Mouse (Mus musculus) common myeloid progenitor, adult 5-6 weeks (primary cell): ENCODE measurements around the gene Flywch2. TPM values are rescaled to one million over a fixed set of nuclear protein-coding genes. Genes with fewer than 3 reads are reported as not detected.

Source experiments
- ATAC-seq: replicated peaks from 2 replicates; pipeline ENCODE4 v1.8.0; 2016; ENCODE audit warnings: low read depth, mild to moderate bottlenecking, moderate TSS enrichment, inconsistent platforms; ENCODE audit not compliant: poor library complexity, severe bottlenecking
- total RNA-seq: library from RNA; stranded (forward); fragments of 200-1000, 187-1606 nt; gene quantifications from 2 replicates; pipeline ENCODE4 v1.2.3, GENCODE M21; 2017

The Flywch2 gene
- total RNA-seq, result 0.46 and 4.6 TPM in 2 replicates

DNA sequence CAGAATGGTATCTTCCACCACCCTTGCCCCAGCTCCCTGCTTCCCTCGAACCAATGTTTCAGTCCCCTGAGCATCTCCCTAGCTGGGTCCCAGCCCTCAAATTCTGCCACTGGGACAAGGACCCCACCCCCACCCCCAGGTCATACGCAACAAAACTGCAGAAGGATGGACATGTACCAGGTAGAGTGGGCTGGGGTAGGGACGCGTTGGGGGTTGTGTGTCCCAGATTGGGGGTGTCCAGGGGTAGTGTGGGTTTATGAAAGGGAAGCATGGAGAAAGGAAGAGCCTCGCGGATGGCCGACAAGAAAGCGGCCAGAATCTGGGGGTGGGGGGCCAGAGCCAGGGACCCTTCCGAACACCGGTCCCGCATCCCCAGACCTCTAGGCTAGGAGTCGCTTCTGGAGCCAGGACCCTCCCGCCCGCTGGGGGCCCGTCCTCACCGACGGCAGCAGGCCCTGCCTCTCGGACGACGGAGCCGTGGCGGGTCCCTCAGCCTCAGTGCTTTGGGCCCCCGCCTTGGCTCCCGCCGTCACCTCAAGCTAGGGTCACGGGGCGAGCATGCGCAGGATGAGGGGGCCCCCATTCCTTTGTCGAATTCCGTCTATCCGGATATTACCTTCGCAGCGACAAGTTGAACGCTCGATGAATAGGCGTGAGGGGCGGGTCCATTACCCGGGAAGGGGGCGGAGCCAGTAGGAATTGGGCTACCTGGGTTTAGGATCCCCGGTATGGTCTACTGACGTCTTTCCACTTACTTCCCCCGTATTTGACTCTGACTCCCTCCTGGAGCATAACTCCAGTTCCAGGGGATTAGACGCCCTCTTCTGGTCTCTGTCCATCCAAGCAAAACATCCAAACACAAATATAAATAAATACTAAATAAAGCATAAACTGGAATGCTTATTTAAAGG is at the start of gene Flywch2:
Gene Flywch2 (minus strand): TSS at position 521 of the 911 bp plus-strand sequence.
- peak; percentile 76 for ATAC-seq

DNA sequence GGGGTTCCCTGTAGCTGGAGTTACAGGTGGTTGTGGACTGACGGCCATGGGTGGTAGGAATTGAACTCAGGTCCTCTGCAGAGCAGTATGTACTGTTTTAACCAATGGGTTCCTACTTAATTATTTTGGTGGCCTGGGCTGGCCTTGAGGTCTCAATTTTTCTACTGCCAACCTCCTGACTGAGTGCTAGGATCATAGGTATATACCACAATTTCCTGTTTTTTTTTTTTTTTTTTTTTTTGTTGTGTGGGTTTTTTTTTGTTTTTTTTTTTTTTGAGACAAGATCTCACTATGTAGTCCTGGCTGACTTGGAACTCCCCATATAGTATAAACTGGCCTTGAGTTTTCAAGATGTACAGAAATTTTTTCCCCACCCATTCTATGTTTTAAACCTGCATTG is 45.3 kb upstream of the Flywch2 start:
- no peak for ATAC-seq

DNA sequence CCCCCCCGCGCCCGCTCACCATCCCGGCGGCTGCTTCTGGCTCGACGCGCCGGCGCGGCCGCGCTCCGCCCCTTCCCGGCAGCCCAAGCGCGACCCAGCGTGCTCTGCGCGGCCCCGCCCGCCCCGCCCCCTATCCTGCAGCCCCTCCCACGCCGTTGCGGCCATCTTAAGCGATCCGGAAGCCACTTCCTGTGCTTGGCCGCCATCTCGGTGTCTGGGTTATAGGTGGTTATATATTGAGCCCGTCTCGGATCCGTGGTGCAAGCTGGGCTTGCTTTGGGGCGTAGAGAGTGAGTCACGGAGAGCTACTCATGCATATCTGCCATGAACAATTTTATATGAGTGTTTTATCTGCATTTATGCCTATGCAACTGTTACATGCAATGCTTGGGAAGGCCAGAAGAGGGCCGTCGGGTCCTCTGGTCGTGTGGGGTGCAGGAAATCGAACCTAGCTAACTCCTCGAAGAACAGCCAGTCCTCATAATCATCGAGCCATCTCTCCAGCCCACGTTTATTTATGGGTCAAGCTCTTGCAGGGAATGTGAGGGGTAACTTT is 43.3 kb upstream of the Flywch2 start, which contains the start of gene Elob:
Gene Elob (minus strand): TSS at position 73 of the 556 bp plus-strand sequence.
- ATAC-seq, result peak; percentile 85

DNA sequence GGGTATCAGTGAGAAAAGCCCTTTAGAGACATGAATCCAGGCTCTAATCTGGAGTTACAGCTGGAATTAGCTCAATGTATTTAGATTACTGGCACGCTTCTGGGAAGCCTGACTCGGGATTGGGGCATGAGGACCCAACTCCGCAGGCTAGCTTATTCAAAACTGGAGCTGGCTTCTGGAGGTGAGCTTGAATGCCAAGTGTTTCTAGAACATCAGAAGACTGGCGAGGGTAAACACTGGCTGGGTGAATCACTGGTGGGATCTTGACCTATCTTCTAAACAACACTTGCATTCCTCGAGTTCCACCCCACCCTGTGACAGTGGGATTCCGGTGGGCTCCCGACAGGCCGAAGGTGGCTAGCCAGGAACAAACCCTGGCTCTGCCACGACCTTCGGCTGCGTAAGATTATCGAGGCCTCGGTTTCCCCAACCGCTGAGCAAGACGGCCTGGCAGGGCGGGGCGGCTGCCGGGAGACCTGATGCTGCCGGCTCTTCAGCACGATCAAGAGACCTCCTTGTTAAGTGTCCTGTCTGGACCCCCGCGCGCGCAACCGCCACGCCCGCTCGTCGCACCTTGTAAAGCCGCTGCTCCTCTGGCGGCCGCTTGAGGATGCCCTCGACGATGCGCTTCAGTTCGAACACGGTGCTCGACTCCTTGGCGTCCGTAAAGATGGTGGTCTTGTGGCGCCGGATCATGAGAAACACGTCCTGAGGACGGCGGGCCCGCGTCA is 42.6 kb upstream of the Flywch2 start:
- ATAC-seq, result peak; percentile 39

DNA sequence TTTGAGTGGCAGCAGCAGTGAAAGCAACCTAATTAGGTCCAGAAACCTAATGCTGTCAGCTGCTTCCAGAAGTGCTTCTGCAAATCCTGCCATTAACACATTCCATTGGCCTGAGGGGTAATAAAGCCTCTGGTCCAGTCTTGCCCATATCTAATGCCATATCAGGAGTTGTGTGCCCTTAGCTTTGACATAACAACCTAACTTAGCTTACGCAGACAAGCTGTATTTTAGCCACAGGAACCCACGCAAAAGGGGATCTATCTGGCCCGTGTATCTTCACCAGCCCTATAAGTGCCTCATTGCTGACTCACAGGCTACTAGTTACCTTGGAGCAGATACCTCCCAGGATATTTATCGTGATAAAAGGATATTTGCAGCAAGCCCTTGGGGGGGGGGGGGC is 39.7 kb upstream of the Flywch2 start:
- ATAC-seq, result no peak

DNA sequence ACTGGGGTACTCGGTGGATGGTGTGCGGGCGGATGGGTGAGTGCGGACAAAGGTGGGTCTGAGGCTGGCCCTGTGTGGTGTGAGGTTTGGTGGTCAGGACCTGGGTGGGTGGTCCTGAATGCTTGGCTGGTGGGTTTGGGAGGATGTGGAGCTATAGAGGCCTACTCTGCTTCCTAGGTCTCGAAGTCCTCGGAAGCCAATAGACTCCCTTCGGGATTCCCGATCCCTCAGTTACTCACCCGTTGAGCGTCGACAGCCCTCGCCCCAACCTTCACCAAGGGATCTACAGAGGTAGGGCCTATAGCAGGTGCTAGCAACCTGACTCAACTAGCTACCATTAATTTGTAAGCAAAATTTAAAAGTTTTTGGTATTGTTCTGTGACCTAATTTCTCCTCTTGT is 37.7 kb upstream of the Flywch2 start:
- no peak for ATAC-seq

DNA sequence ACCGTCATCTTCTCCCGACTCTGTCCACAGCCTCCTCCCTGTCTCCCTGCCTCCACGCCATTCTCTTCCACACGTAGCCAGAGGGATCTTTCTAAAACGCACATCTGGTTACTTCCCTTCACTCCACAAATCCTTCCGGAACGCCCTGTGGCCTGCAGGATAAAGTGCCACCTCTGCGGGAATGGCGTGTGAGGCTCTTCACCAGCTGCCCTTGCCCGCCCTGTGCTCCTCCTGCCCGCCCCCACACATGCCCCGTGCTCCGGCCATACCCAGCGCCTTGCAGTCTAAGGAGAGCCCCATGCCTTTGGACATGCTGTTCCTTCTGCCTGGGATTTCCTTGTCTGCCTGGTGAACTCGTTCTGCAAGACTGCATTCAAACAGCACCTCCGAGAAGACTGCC is 37.1 kb upstream of the Flywch2 start:
- ATAC-seq, result no peak

DNA sequence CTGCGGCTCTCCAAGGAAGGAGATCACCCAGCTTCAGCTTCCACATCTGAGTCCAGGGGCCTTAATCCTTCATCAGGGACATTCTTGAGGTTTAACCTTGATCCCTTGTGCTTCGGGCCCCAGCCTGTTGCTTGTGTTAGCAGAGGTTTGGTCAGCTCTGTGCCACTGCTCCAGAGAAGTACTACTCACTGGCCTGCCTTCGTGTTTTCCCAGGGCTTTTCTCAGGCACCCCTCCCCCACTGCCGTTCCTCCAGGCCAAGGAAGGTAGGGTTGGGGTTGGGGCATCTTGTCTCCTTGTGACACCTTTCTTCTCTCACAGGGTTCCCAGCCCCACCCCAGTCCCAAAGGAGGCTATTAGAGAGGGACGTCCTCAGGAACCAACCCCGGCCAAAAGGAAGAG is 36.2 kb upstream of the Flywch2 start:
- ATAC-seq, result no peak

DNA sequence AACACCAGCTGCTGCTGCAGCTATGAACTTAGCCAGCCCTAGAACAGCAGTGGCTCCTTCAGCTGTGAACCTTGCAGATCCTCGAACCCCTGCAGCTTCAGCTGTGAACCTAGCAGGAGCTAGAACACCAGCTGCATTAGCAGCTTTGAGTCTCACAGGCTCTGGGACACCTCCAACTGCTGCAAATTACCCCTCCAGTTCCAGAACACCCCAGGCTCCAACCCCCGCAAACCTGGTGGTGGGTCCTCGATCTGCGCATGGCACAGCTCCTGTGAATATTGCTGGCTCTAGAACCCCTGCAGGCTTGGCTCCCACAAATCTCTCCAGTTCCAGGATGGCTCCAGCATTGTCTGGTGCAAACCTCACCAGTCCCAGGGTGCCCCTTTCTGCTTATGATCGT is 34.9 kb upstream of the Flywch2 start:
- no peak for ATAC-seq

DNA sequence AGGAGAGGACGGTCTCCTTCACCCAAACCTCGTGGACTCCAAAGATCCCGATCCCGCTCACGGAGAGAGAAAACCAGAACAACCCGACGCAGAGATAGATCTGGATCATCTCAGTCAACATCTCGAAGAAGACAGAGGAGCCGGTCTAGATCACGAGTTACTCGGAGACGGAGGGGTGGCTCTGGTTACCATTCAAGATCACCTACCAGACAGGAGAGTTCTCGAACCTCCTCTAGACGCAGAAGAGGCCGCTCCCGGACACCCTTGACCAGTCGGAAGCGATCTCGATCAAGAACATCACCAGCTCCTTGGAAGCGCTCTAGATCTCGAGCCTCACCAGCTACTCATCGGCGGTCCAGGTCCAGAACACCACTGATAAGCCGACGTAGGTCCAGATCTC is 33.4 kb upstream of the Flywch2 start:
- ATAC-seq, result no peak

DNA sequence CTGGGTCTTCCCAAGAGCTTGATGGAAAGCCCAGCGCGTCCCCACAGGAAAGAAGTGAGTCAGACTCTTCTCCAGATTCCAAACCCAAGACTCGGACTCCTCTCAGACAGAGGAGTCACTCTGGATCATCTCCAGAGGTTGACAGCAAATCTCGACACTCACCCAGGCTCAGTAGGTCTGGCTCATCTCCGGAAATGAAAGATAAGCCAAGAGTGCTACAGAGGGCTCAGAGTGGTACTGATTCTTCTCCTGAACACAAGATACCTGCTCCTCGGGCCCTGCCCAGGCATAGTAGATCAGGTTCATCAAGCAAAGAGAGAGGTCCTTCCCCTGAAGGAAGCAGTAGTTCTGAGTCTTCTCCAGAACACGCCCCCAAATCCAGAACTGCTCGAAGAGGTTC is 32.7 kb upstream of the Flywch2 start:
- ATAC-seq, result no peak

DNA sequence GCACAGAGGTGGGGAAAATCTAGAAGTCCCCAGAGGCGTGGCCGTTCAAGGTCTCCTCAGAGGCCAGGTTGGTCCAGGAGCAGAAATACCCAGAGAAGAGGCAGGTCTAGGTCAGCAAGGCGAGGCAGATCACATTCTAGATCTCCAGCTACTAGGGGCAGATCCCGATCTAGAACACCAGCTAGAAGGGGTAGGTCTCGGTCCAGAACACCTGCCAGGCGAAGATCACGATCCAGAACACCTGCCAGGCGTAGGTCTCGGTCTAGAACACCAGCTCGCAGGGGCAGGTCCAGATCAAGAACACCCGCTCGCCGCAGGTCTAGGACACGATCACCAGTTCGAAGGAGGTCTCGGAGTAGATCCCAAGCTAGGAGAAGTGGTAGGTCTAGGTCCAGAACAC is 29.8 kb upstream of the Flywch2 start:
- ATAC-seq, result no peak

DNA sequence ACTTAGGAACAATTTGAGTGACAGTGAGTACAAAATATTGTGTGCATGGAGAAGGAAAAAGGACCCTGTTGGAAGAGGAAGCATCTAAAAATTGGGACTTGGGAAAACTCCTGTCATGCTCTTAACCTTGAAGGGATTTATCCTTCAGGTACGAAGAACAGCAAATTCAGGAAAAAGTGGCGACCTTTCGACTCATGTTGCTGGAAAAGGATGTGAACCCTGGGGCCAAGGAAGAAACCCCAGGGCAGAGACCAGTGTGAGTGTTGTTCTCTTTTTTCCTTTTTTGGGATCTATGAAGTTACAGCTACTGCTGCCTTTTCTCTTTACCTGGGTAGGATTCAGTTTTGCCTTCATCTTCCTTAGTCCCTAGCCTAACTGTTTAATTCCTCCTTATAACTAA is 22.0 kb upstream of the Flywch2 start:
- no peak for ATAC-seq

DNA sequence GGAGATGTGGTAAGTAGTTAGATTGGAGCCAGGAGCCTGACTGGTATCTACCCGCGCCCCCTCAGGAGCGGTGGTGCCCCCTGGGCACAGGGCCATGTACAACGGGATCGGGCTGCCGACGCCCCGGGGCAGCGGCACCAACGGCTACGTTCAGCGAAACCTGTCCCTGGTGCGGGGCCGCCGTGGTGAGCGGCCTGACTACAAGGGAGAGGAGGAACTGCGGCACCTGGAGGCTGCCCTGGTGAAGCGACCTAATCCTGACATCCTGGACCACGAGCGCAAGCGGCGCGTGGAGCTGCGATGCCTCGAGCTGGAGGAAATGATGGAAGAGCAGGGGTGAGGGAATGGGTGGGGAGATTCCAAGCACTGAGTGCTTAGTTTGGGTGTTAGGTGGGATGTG is 21.0 kb upstream of the Flywch2 start:
- no peak for ATAC-seq

DNA sequence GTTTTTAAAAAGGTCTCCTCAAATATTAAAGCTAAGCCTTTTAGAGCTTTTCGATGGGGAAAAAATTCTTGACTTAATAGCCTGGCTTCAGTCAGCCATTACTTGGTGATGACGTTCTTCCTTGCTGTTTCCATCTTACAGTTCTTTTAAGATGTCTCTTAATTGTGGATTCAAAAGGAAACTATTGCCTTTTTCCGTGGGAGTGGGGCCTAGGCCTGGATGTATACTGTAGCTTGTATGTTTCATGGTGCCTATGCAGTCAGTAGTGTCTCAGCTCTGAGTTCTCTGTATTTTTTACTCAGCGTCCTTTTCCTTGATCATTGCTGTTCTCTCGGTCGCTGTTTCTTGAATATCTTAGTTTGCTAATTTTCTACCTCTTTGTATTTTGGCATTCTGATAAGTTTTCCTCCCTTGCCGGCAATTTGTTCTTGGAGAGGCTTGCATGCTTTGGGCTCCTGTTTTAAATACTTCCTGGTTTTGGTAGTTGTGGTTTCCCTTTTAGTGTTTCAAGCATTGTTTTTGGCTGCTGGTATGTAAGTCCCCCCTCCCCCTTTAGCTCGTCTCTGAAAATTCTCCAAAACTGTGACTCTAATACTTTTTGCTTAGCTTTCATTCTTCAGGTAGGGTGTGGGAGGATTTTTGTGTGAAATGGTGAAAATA is 18.7 kb upstream of the Flywch2 start:
- ATAC-seq, result no peak

DNA sequence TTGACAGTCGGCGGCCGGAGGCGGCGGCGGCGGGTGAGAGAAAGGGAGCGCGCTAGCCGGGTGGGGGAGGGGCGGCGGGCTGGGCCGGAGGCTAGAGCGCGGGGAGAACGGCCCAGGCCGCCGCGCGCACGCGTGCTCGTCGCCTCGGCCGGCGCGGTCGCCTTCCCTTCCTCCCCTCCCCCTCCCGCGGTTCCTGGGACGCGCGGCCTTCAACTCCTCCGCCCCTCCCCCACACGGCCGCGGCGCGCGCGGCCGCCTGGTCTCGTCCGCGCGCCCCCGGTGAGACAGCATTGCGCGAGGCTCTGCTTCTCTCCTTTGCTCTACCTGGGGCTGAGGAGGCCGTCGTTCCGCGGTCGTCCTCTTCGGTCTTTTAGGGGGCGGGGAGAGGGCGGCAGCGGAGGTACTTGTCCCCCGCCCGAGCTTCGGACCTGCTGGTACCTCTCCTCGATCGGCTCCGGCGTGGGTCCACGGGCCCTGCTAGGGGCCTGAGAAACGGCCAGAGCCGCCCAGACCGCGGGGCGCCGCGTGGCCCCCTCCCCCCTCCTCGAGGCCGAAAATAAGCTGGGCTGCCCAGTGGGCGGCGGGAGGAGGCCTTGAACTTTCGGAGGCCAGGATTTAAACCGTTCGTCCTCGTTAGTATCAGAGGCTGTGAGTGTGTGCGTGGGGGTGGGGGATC is 17.6 kb upstream of the Flywch2 start:
- peak; percentile 9; the same call in 1 of the 2 replicates for ATAC-seq

DNA sequence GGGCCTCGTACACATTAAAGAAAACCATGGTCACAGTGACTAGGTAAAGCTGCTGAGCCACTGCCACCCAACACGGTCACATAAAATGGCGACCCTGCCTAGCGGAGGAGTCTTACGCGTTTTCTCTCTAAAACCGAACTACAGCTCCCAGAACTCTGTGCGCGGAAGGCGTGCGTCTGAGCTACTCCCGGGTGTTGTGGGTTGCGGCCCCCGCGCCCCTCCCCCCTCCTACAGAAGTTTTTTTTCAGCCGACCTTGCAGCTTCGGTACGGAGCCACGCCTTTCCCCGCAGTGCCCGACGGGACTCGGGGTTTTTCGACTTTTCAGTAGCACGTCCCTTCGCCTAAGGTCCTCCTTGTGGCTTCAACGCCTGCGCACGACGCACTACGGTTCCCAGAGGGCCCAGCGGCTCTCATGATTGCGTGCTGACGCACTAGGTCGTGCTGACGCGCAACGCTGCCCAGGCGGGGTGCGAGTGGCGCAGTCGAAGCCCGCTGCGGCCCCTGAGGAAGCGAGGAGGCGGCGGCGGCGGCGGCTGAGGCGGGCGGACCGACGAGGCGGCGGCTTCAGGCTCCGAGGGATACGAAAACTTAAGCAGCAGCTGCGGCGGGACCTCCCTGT is 17.0 kb upstream of the Flywch2 start:
- peak; percentile 95 for ATAC-seq

DNA sequence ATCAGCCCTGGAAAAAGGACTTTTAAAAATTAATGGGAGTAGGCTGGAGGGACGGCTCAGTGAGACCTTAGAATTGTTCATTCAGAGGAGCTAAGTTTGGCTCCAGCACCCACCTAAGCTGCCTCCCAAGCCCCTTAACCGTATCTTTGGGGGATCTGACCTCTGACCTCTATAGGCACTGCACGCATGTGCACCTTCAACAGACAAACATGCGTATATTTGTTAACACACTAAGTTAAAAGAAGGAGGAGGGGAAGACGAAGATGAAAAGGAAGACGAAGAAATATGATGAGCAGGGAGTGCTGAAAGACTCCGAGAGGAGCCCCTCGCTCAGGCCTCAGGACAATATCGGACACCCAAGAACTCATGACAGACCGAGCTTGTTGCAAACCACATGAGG is 15.7 kb upstream of the Flywch2 start:
- ATAC-seq, result no peak

DNA sequence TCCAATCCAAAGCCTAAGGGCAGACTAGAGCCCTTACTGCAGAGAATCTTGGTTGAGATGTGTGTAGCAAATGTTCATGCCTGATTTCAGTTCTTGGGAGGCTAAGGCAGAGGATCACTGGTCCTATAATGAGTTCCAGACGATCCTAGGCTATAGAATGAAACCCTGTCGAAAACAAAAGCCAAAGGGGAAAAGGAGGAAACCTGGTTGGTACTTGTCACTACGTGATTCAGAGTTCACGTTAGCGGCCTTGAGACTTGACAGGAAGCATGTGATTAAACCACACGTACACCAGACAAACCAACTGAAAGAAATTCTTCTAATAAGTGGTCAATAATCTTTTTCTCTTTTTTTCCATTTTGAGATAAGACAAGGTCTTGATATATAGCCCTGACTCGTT is 11.4 kb upstream of the Flywch2 start:
- peak; percentile 62 for ATAC-seq
